Mouse (Mus musculus) liver, postnatal 0 days (tissue): ENCODE data around the gene Relt.

Source experiments
- CTCF ChIP-seq: sonication (generic); IDR thresholded peaks from 2 replicates; pipeline ENCODE4 v1.5.1; 2016; ENCODE audit warnings: antibody characterized with exemption, low read depth
- EP300 ChIP-seq: IDR thresholded peaks from 2 replicates; pipeline ENCODE4 v1.6.1; 2016; ENCODE audit warnings: antibody characterized with exemption, low read depth, mild to moderate bottlenecking

GRCm38 (mm10) chr7:100837701-100838100 lies 25.5 kb downstream of the Relt start:
- no peak for TF ChIP-seq CTCF
- TF ChIP-seq EP300 = no peak
